Mouse (Mus musculus) right cerebral cortex, postnatal 10 days (tissue): ENCODE measurements around the gene Sult2b1.
A peak's percentile ranks its signal among the peaks of the same experiment; 100 is the strongest.

ENCODE experiments used
- DNase-seq, 2 experiments: peaks; one replicate each; pipeline ENCODE4 v3.0.0; 2021; ENCODE audit warnings: low spot score in 2 of 2

Sult2b1 gene

GRCm38 (mm10) chr7:45711316-45712021, 73.0 kb downstream of the Sult2b1 start:
- DNase-seq = peak in 1 of 2 experiments; percentile 62

GRCm38 (mm10) chr7:45710477-45711191, 73.8 kb downstream of the Sult2b1 start:
- peak in 1 of 2 experiments; percentile 53 for DNase-seq

- DNase-seq = peak in 1 of 2 experiments; percentile 62
Observed at GRCm38 (mm10) chr7:45709677-45710355, 74.7 kb downstream of the Sult2b1 start.

- peak; percentile 60 to 80 for DNase-seq
Observed at GRCm38 (mm10) chr7:45709036-45709435, 75.4 kb downstream of the Sult2b1 start.

GRCm38 (mm10) chr7:45708221-45708761, 76.2 kb downstream of the Sult2b1 start:
- DNase-seq = peak in 1 of 2 experiments; percentile 74

GRCm38 (mm10) chr7:45707375-45707967, 77.0 kb downstream of the Sult2b1 start:
- peak; percentile 97 for DNase-seq

- peak; percentile 87 to 91 for DNase-seq
Observed at GRCm38 (mm10) chr7:45706721-45707241, 77.7 kb downstream of the Sult2b1 start.

GRCm38 (mm10) chr7:45705873-45706281, 78.6 kb downstream of the Sult2b1 start:
- peak; percentile 90 to 93 for DNase-seq

GRCm38 (mm10) chr7:45705443-45705864, 79.0 kb downstream of the Sult2b1 start:
- no peak for DNase-seq

GRCm38 (mm10) chr7:45704730-45705442, 79.6 kb downstream of the Sult2b1 start, which contains the start of gene Dbp:
Gene Dbp (plus strand): TSS chr7:45705088.
- peak; percentile 100 for DNase-seq

- peak; percentile 83 to 93 for DNase-seq
Observed at GRCm38 (mm10) chr7:45704046-45704559, 80.4 kb downstream of the Sult2b1 start.

- DNase-seq = peak in 1 of 2 experiments; percentile 70
Observed at GRCm38 (mm10) chr7:45703521-45704033, 80.9 kb downstream of the Sult2b1 start.

GRCm38 (mm10) chr7:45702809-45703520, 81.5 kb downstream of the Sult2b1 start:
- DNase-seq = peak in 1 of 2 experiments; percentile 56

- peak in 1 of 2 experiments; percentile 58 for DNase-seq
Observed at GRCm38 (mm10) chr7:45702316-45702715, 82.2 kb downstream of the Sult2b1 start.

GRCm38 (mm10) chr7:45701607-45702006, 82.9 kb downstream of the Sult2b1 start:
- DNase-seq = peak in 1 of 2 experiments; percentile 48

GRCm38 (mm10) chr7:45701072-45701471, 83.4 kb downstream of the Sult2b1 start:
- DNase-seq = peak in 1 of 2 experiments; percentile 47

GRCm38 (mm10) chr7:45700301-45701015, 84.0 kb downstream of the Sult2b1 start:
- DNase-seq = peak; percentile 84 to 88

GRCm38 (mm10) chr7:45699523-45700141, 84.8 kb downstream of the Sult2b1 start, which contains the start of gene Car11:
Gene Car11 (plus strand): TSS chr7:45699843.
- peak; percentile 71 to 81 for DNase-seq
